Mouse (Mus musculus) MEL (cell line): ENCODE measurements around the gene Nacc2.

ENCODE experiments used
- CHD1 ChIP-seq: IDR thresholded peaks from 2 replicates; pipeline ENCODE4 v1.6.1; 2012; ENCODE audit warnings: low read depth, mild to moderate bottlenecking, inconsistent platforms, low read length, improper control_type of control experiment
- CTCF ChIP-seq, 3 experiments: IDR thresholded peaks in 2 of 3; conservative IDR thresholded peaks in 1 of 3; 2 replicates each; pipeline ENCODE4 v1.5.1; 2011 to 2012; ENCODE audit warnings: low read length in 3 of 3, low read depth in 2 of 3, mild to moderate bottlenecking in 2 of 3, improper control_type of control experiment in 1 of 3, inconsistent platforms in 1 of 3, mixed read lengths in 1 of 3, moderate library complexity in 1 of 3; ENCODE audit not compliant: control insufficient read depth in 1 of 3, insufficient read depth in 1 of 3, poor library complexity in 1 of 3, severe bottlenecking in 1 of 3
- GATA1 ChIP-seq: IDR thresholded peaks from 2 replicates; pipeline ENCODE4 v1.6.1; 2011; ENCODE audit warnings: low read depth, low read length, improper control_type of control experiment
- UBTF ChIP-seq: IDR thresholded peaks from 2 replicates; pipeline ENCODE4 v1.6.1; 2012; ENCODE audit warnings: low read depth, mild to moderate bottlenecking, inconsistent platforms, low read length, improper control_type of control experiment, moderate library complexity, borderline replicate concordance; ENCODE audit not compliant: insufficient read depth

DNA sequence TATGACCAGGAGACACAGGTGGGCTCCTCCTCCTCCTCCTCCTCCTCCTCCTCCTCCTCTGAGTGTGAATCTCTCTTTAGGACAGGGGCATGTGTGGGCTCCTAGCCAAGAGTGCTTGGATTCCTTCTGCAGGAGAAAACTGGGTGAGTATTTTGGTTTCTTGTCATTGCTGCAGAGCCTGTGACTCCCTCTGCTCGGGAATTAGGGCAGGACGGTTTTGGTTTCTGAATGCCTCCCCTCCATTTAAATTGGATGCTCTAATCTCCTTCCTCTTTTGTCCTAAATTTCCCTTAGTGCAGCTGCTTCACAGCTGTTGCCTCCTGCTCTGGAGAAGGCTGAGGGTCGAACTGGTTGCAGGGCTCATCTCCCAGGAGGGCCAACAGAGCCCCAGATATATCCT is 6.9 kb upstream of the Nacc2 start:
- no peak for TF ChIP-seq CTCF (IDR thresholded peaks at IDR 0.05 in 2 of 3, conservative IDR thresholded peaks at IDR 0.05 in 1 of 3; ENCODE audit: control insufficient read depth in 1 of 3, insufficient read depth in 1 of 3, low read depth in 2 of 3, low read length in 3 of 3, poor library complexity in 1 of 3, severe bottlenecking in 1 of 3)
- no peak for TF ChIP-seq CHD1
- TF ChIP-seq GATA1, result no peak
- TF ChIP-seq UBTF, result no peak
